Mouse (Mus musculus) olfactory bulb, adult 2 months (tissue): ENCODE data around the gene Arid1b. TPM values are rescaled to one million over a fixed set of nuclear protein-coding genes. Genes with fewer than 3 reads are reported as not detected.

Experiments used
- H3K27ac ChIP-seq: fragments of 200-500 bp; 2 replicates; pipeline ENCODE4 v1.5.1; 2012; ENCODE audit warnings: low read depth, low read length; ENCODE audit not compliant: insufficient read depth
- H3K4me1 ChIP-seq: fragments of 200-500 bp; 2 replicates; pipeline ENCODE4 v1.6.1; 2012; ENCODE audit warnings: low read length; ENCODE audit not compliant: control insufficient read depth, insufficient read depth
- H3K4me3 ChIP-seq: fragments of 200-500 bp; 2 replicates; pipeline ENCODE4 v1.5.1; 2012; ENCODE audit warnings: mild to moderate bottlenecking, low read depth, low read length, moderate library complexity; ENCODE audit not compliant: insufficient read depth
- CTCF ChIP-seq: fragments of 200-500 bp; IDR thresholded peaks from 2 replicates; pipeline ENCODE4 v1.5.1; 2012; ENCODE audit warnings: low read depth, mild to moderate bottlenecking, low read length, moderate library complexity; ENCODE audit not compliant: insufficient read depth
- POLR2A ChIP-seq: fragments of 200-500 bp; IDR thresholded peaks from 2 replicates; pipeline ENCODE4 v1.6.1; 2012; ENCODE audit warnings: mild to moderate bottlenecking, low read depth, low read length, moderate library complexity; ENCODE audit not compliant: insufficient read depth
- WGBS: fragments of 180-500 bp; shearing (Covaris S2); methylation state at CpG from one replicate; pipeline ENCODE4 v1.1.7; 2018; 5-methylcytosine and 5-hydroxymethylcytosine counted together
- polyA plus RNA-seq: library from polyadenylated mRNA; stranded (reverse); fragments of >200 nt; gene quantifications from 2 replicates; pipeline ENCODE4 v1.2.4, GENCODE M21; 2012; ENCODE audit warnings: low replicate concordance; ENCODE audit not compliant: missing spikeins, insufficient read depth, insufficient read length

Gene Arid1b
- polyA plus RNA-seq, 1 experiment, result not detected

- TF ChIP-seq POLR2A, result no peak
- no peak for TF ChIP-seq CTCF
- WGBS, result 65% methylated on average over 10 of the region's 10 CpGs
- Histone ChIP-seq H3K4me3 (no peak overlapping the region), H3K4me1 (peaks cover 27% of the 10 kb centered on the region), H3K27ac (no peak overlapping the region)
Observed at GRCm38 (mm10) chr17:5203346-5204102, 209.4 kb downstream of the Arid1b start.

GRCm38 (mm10) chr17:5204103-5204665 is 210.1 kb downstream of the Arid1b start:
- Histone ChIP-seq H3K27ac (no peak overlapping the region), H3K4me3 (no peak overlapping the region), H3K4me1 (peaks cover 27% of the 10 kb centered on the region)
- TF ChIP-seq CTCF, result no peak
- no peak for TF ChIP-seq POLR2A
- whole genome bisulfite sequencing, result 78% methylated on average over 9 of the region's 9 CpGs

GRCm38 (mm10) chr17:5205163-5205581 is 211.0 kb downstream of the Arid1b start:
- H3K4me1 ChIP-seq, result peaks cover 27% of the 10 kb centered on the region
- H3K4me3 ChIP-seq, result no peak overlapping the region
- 28% methylated on average over 7 of the region's 7 CpGs for WGBS
- no peak overlapping the region for H3K27ac ChIP-seq
- TF ChIP-seq CTCF, result no peak
- TF ChIP-seq POLR2A, result no peak

GRCm38 (mm10) chr17:5206731-5207130 is 212.6 kb downstream of the Arid1b start:
- Histone ChIP-seq H3K27ac (no peak overlapping the region), H3K4me1 (peaks cover 31% of the 10 kb centered on the region), H3K4me3 (no peak overlapping the region)
- 54% methylated on average over 9 of the region's 9 CpGs for WGBS
- TF ChIP-seq POLR2A, result no peak
- no peak for TF ChIP-seq CTCF

GRCm38 (mm10) chr17:5207881-5208280 is 213.7 kb downstream of the Arid1b start:
- TF ChIP-seq POLR2A (no peak), CTCF (no peak)
- H3K27ac ChIP-seq, result no peak overlapping the region
- WGBS, result 95% methylated on average over 8 of the region's 8 CpGs
- peaks cover 29% of the 10 kb centered on the region for H3K4me1 ChIP-seq
- no peak overlapping the region for H3K4me3 ChIP-seq

GRCm38 (mm10) chr17:5208362-5208761 is 214.2 kb downstream of the Arid1b start:
- TF ChIP-seq POLR2A (no peak), CTCF (no peak)
- Histone ChIP-seq H3K4me1 (peaks cover 30% of the 10 kb centered on the region), H3K4me3 (no peak overlapping the region), H3K27ac (no peak overlapping the region)
- 39% methylated on average over 3 of the region's 3 CpGs for WGBS

- WGBS, result 95% methylated on average over 1 of the region's 1 CpGs
- Histone ChIP-seq H3K27ac (no peak overlapping the region), H3K4me3 (no peak overlapping the region), H3K4me1 (peaks cover 26% of the 10 kb centered on the region)
- TF ChIP-seq POLR2A (no peak), CTCF (no peak)
Observed at GRCm38 (mm10) chr17:5209076-5209475, 214.9 kb downstream of the Arid1b start.

- 65% methylated on average over 6 of the region's 6 CpGs for WGBS
Observed at GRCm38 (mm10) chr17:5210101-5210727, 216.1 kb downstream of the Arid1b start.

GRCm38 (mm10) chr17:5210891-5211290 is 216.8 kb downstream of the Arid1b start:
- peaks cover 19% of the 10 kb centered on the region for H3K4me1 ChIP-seq
- H3K27ac ChIP-seq, result no peak overlapping the region
- WGBS, result 79% methylated on average over 7 of the region's 7 CpGs
- TF ChIP-seq CTCF (no peak), POLR2A (no peak)
- H3K4me3 ChIP-seq, result no peak overlapping the region

More at GRCm38 (mm10) chr17:5210101-5210727, 216.1 kb downstream of the Arid1b start:
- H3K4me1 ChIP-seq, result peaks cover 19% of the 10 kb centered on the region
- H3K4me3 ChIP-seq, result no peak overlapping the region
- TF ChIP-seq POLR2A (no peak), CTCF (no peak)
- no peak overlapping the region for H3K27ac ChIP-seq
